Mouse (Mus musculus): ENCODE data around the gene Ccsap. TPM values are rescaled to one million over a fixed set of nuclear protein-coding genes. Genes with fewer than 3 reads are reported as not detected.

Ccsap gene
- 6.8 and 8.1 TPM in 2 replicates for polyA plus RNA-seq (2012; rRNA removed)

GRCm38 (mm10) chr8:123859648-123860259 lies at the start of gene Ccsap:
Ccsap (minus strand) TSS chr8:123860209.

GRCm38 (mm10) chr8:123894502-123895097 lies 34.6 kb upstream of the Ccsap start, which contains the start of gene Acta1:
Acta1 (minus strand) TSS chr8:123894751.

GRCm38 (mm10) chr8:123805718-123806373 lies 54.2 kb downstream of the Ccsap start, which contains the start of gene Rab4a:
Rab4a (plus strand) TSS chr8:123805985.

Other genes starting within 250 kb of the Ccsap start
- 20.4 and 23.8 TPM in 2 replicates for gene Rhou, start 206.3 kb downstream of the Ccsap start, polyA plus RNA-seq (2012; rRNA removed)
- gene Rab4a, start 54.2 kb downstream of the Ccsap start, polyA plus RNA-seq (2012; rRNA removed): 44.3 and 46.5 TPM in 2 replicates
- gene Acta1, start 34.5 kb upstream of the Ccsap start, polyA plus RNA-seq (2012; rRNA removed): 4.4 and 144 TPM in 2 replicates
- gene Nup133, start 89.1 kb upstream of the Ccsap start, polyA plus RNA-seq (2012; rRNA removed): 24.1 and 26.7 TPM in 2 replicates
- 15.6 and 16.7 TPM in 2 replicates for gene Abcb10, start 122.9 kb upstream of the Ccsap start, polyA plus RNA-seq (2012; rRNA removed)
- gene Taf5l, start 161.2 kb upstream of the Ccsap start, polyA plus RNA-seq (2012; rRNA removed): 28.0 and 28.2 TPM in 2 replicates
- 8.2 and 8.6 TPM in 2 replicates for gene Urb2, start 161.3 kb upstream of the Ccsap start, polyA plus RNA-seq (2012; rRNA removed)

Data from central nervous system, embryonic 14 days (tissue).